8 mouse cellular contexts compared by ENCODE assay signal in the genomic region with DNA sequence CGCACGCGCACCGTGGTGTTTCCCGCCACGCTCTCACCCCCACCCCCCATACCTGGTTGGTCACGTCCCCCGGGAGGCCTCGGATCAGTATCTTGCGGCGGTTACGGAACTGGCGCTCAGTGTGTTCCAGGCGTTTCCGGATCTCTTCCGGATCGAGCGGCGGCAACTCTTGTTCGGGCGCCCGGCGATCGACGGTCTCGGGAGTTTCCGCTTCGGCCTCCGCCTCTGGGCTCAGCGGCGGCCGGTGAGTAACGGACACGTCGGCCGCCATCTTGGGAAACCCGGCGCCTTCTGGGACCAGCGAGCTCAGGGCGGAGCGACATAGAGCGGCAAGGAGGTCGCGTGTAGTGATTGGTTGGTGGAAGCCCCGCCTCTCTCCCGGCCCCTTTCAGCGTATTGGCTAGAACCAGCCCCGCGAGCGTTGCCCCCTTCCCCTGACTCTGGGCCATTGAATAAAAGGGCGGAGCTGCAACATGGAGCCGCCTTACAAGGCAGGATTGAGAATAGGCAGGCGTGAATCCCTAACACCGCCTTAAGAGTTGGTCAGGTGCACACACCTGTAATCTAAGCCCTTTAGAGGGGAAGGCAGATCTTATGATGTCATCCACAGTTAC. TPM values are rescaled to one million over a fixed set of nuclear protein-coding genes. Genes with fewer than 3 reads are reported as not detected.
DNase-seq lines count a peak whose midpoint lies in the region; ATAC-seq and TF ChIP-seq lines count a peak whose summit lies in the region.

Gene Gm38431 (minus strand): TSS at position 291 of the 614 bp plus-strand sequence.
Gene Raver1 (minus strand): TSS at position 302 of the 614 bp plus-strand sequence.

- H3K4me3 ChIP-seq in E14TG2a.4 (replicated peaks; ENCODE audit: low read length), result peak within 1 kb of the TSS; percentile 90
- H3K4me3 ChIP-seq in forebrain, embryonic 12.5 days (replicated peaks), result peak within 1 kb of the TSS; percentile 57
- H3K4me3 ChIP-seq in heart, postnatal 0 days (ENCODE audit: low read depth, low read length), result peak within 1 kb of the TSS; percentile 68
- H3K4me3 ChIP-seq in liver, embryonic 16.5 days (ENCODE audit: low read depth, low read length), result peak within 1 kb of the TSS; percentile 82
- H3K4me3 ChIP-seq in neural tube, embryonic 13.5 days, result peak within 1 kb of the TSS; percentile 59
- peak within 1 kb of the TSS; percentile 90 for H3K4me3 ChIP-seq in testis, adult 2 months (ENCODE audit: control insufficient read depth, low read depth, low read length)

- peak; percentile 91 for TF ChIP-seq POLR2A in testis, adult 2 months (IDR thresholded peaks at IDR 0.05; ENCODE audit: control insufficient read depth, low read depth, low read length)

- H3K9me3 ChIP-seq in E14TG2a.4 (ENCODE audit: low read length), result no peaks in the 10 kb centered on the region
- H3K9me3 ChIP-seq in forebrain, embryonic 12.5 days, result no peaks in the 10 kb centered on the region
- no peaks in the 10 kb centered on the region for H3K9me3 ChIP-seq in heart, postnatal 0 days (replicated peaks; ENCODE audit: control insufficient read depth, low read length)
- no peaks in the 10 kb centered on the region for H3K9me3 ChIP-seq in liver, embryonic 16.5 days (replicated peaks; ENCODE audit: control insufficient read depth, low read length)
- no peaks in the 10 kb centered on the region for H3K9me3 ChIP-seq in neural tube, embryonic 13.5 days

- H3K36me3 ChIP-seq in E14TG2a.4 (ENCODE audit: insufficient read depth, low read length), result peaks cover 68% of the 10 kb centered on the region
- peaks cover 38% of the 10 kb centered on the region for H3K36me3 ChIP-seq in forebrain, embryonic 12.5 days (replicated peaks)
- peaks cover 30% of the 10 kb centered on the region for H3K36me3 ChIP-seq in heart, postnatal 0 days (replicated peaks; ENCODE audit: control insufficient read depth, insufficient read depth, low read length)
- peaks cover 28% of the 10 kb centered on the region for H3K36me3 ChIP-seq in liver, embryonic 16.5 days (ENCODE audit: control insufficient read depth, insufficient read depth)
- H3K36me3 ChIP-seq in neural tube, embryonic 13.5 days, result peaks cover 34% of the 10 kb centered on the region
- H3K36me3 ChIP-seq in testis, adult 2 months (ENCODE audit: control insufficient read depth, insufficient read depth, low read length), result no peaks in the 10 kb centered on the region; the same call in 1 of the 2 replicates

- H3K27ac ChIP-seq in forebrain, embryonic 12.5 days, result peak within 1 kb of the TSS; percentile 91
- peak within 1 kb of the TSS; percentile 80 for H3K27ac ChIP-seq in heart, postnatal 0 days (ENCODE audit: low read depth)
- H3K27ac ChIP-seq in liver, embryonic 16.5 days (ENCODE audit: low read length), result peak within 1 kb of the TSS; percentile 87
- H3K27ac ChIP-seq in neural tube, embryonic 13.5 days (replicated peaks), result peak within 1 kb of the TSS; percentile 86
- H3K27ac ChIP-seq in testis, adult 2 months (ENCODE audit: control insufficient read depth, insufficient read depth, low read depth, low read length), result peak within 1 kb of the TSS; percentile 93

- H3K4me2 ChIP-seq in forebrain, embryonic 12.5 days, result peak within 1 kb of the TSS; percentile 92
- peak within 1 kb of the TSS; percentile 81 for H3K4me2 ChIP-seq in heart, postnatal 0 days (ENCODE audit: low read depth, low read length)
- peak within 1 kb of the TSS; percentile 80 for H3K4me2 ChIP-seq in liver, embryonic 16.5 days (ENCODE audit: low read depth, low read length)
- peak within 1 kb of the TSS; percentile 90 for H3K4me2 ChIP-seq in neural tube, embryonic 13.5 days

- H3K9ac ChIP-seq in forebrain, embryonic 12.5 days, result peak within 1 kb of the TSS; percentile 75
- H3K9ac ChIP-seq in heart, postnatal 0 days (replicated peaks; ENCODE audit: low read depth, low read length), result peak within 1 kb of the TSS; percentile 61
- peak within 1 kb of the TSS; percentile 84 for H3K9ac ChIP-seq in liver, embryonic 16.5 days (ENCODE audit: low read depth, low read length)
- peak within 1 kb of the TSS; percentile 80 for H3K9ac ChIP-seq in neural tube, embryonic 13.5 days

- H3K27me3 ChIP-seq in E14TG2a.4 (ENCODE audit: insufficient read depth, low read length), result no peaks in the 10 kb centered on the region
- no peaks in the 10 kb centered on the region for H3K27me3 ChIP-seq in forebrain, embryonic 12.5 days
- H3K27me3 ChIP-seq in heart, postnatal 0 days (ENCODE audit: control insufficient read depth, insufficient read depth, low read length), result no peaks in the 10 kb centered on the region
- H3K27me3 ChIP-seq in liver, embryonic 16.5 days (ENCODE audit: control insufficient read depth, insufficient read depth, low read depth, low read length), result no peaks in the 10 kb centered on the region
- H3K27me3 ChIP-seq in neural tube, embryonic 13.5 days, result no peaks in the 10 kb centered on the region
- H3K27me3 ChIP-seq in testis, adult 2 months (ENCODE audit: control insufficient read depth, insufficient read depth, low read length), result no peaks in the 10 kb centered on the region

- under 1% methylated on average over 54 of the region's 54 CpGs for WGBS in forebrain, embryonic 12.5 days
- under 1% methylated on average over 53 of the region's 54 CpGs for WGBS in heart, postnatal 0 days
- WGBS in liver, embryonic 16.5 days (ENCODE audit: insufficient replicate concordance), result under 1% methylated on average over 54 of the region's 54 CpGs
- under 1% methylated on average over 54 of the region's 54 CpGs for WGBS in neural tube, embryonic 13.5 days

- peak; percentile 100 for ATAC-seq in forebrain, embryonic 12.5 days (ENCODE audit: low FRiP score)
- peak; percentile 100 for ATAC-seq in heart, postnatal 0 days (ENCODE audit: insufficient read depth, low read depth)
- peak; percentile 100 for ATAC-seq in liver, embryonic 16.5 days (ENCODE audit: low read depth)
- ATAC-seq in neural tube, embryonic 13.5 days (ENCODE audit: low read depth), result peak; percentile 99

- peaks cover 76% of the 10 kb centered on the region for H3K4me1 ChIP-seq in E14TG2a.4 (replicated peaks; ENCODE audit: low read depth, low read length)
- peaks cover 21% of the 10 kb centered on the region for H3K4me1 ChIP-seq in forebrain, embryonic 12.5 days
- H3K4me1 ChIP-seq in heart, postnatal 0 days (ENCODE audit: control insufficient read depth, insufficient read depth), result peaks cover 8% of the 10 kb centered on the region; the same call in 1 of the 2 replicates
- peaks cover 18% of the 10 kb centered on the region for H3K4me1 ChIP-seq in liver, embryonic 16.5 days (ENCODE audit: control insufficient read depth, low read depth, low read length)
- peaks cover 23% of the 10 kb centered on the region for H3K4me1 ChIP-seq in neural tube, embryonic 13.5 days (replicated peaks)
- H3K4me1 ChIP-seq in testis, adult 2 months (ENCODE audit: control insufficient read depth, insufficient read depth, low read length), result peaks cover 9% of the 10 kb centered on the region

- DNase-seq in c-Kit-positive CD71-positive TER-119-positive erythroid progenitor cells, embryonic 14.5 days (ENCODE audit: low spot score), result peak; percentile 99
- DNase-seq in heart, postnatal 0 days (ENCODE audit: low spot score), result peak; percentile 98
- DNase-seq in kidney, postnatal 4 days, result peak; percentile 98 to 99

- no peak for TF ChIP-seq CTCF in E14TG2a.4 (conservative IDR thresholded peaks at IDR 0.05; ENCODE audit: low read length)
- TF ChIP-seq CTCF in heart, postnatal 0 days (IDR thresholded peaks at IDR 0.05; ENCODE audit: low read depth), result no peak
- no peak for TF ChIP-seq CTCF in testis, adult 2 months (IDR thresholded peaks at IDR 0.05; ENCODE audit: control insufficient read depth, insufficient read depth, insufficient replicate concordance, low read depth, low read length)

- no peak; the same call in 1 of the 2 replicates for TF ChIP-seq EP300 in heart, postnatal 0 days (IDR thresholded peaks at IDR 0.05; ENCODE audit: low read depth)

RNA-seq across cellular contexts. Expression of gene Gm38431, which starts in this region (rescaled TPM):
- polyA plus RNA-seq in forebrain, embryonic 12.5 days (2016; fragmentation: Nextera tagmentation; extraction: Ambion mirVana), result 2.0 and 2.8 TPM in 2 replicates
- 0.66 and 1.6 TPM in 2 replicates for total RNA-seq in heart, postnatal 0 days (2014; rRNA removed; ENCODE audit: low replicate concordance)
- polyA plus RNA-seq in heart, postnatal 0 days (2015; fragmentation: Nextera tagmentation; extraction: Ambion mirVana), result 0.34 TPM in 2 replicates
- polyA plus RNA-seq in liver, embryonic 16.5 days (2015; fragmentation: Nextera tagmentation; extraction: Ambion mirVana), result 0.85 and 1.6 TPM in 2 replicates
- polyA plus RNA-seq in neural tube, embryonic 13.5 days (2015; fragmentation: Nextera tagmentation; extraction: Ambion mirVana), result 1.3 and 1.6 TPM in 2 replicates
- polyA plus RNA-seq in testis, adult 2 months (2012; rRNA removed), result 5.1 and 5.3 TPM in 2 replicates

RNA-seq across cellular contexts. Expression of gene Raver1, which starts in this region (rescaled TPM):
- 74.2 and 82.7 TPM in 2 replicates for polyA plus RNA-seq in forebrain, embryonic 12.5 days (2016; fragmentation: Nextera tagmentation; extraction: Ambion mirVana)
- 40.8 and 48.3 TPM in 2 replicates for total RNA-seq in heart, postnatal 0 days (2014; rRNA removed; ENCODE audit: low replicate concordance)
- polyA plus RNA-seq in heart, postnatal 0 days (2015; fragmentation: Nextera tagmentation; extraction: Ambion mirVana), result 15.5 and 15.9 TPM in 2 replicates
- polyA plus RNA-seq in liver, embryonic 16.5 days (2015; fragmentation: Nextera tagmentation; extraction: Ambion mirVana), result 17.6 and 19.8 TPM in 2 replicates
- polyA plus RNA-seq in neural tube, embryonic 13.5 days (2015; fragmentation: Nextera tagmentation; extraction: Ambion mirVana), result 37.3 and 38.3 TPM in 2 replicates
- 71.1 and 78.7 TPM in 2 replicates for polyA plus RNA-seq in testis, adult 2 months (2012; rRNA removed)

Comparison
In these comparisons a context has a peak if more than half of its experiments do, and no peak if none do; other contexts are left out.
1. Peak in every context shown above with its lines: DNase-seq, ATAC-seq, H3K4me3 ChIP-seq and H3K27ac ChIP-seq.